Mouse (Mus musculus) lung, adult 18-20 months (tissue): ENCODE measurements around the gene Rassf3.

Experiments
- DNase-seq, 2 experiments: peaks; one replicate each; pipeline ENCODE4 v3.0.0; 2022; ENCODE audit warnings: mixed read lengths in 2 of 2

Gene Rassf3

DNA sequence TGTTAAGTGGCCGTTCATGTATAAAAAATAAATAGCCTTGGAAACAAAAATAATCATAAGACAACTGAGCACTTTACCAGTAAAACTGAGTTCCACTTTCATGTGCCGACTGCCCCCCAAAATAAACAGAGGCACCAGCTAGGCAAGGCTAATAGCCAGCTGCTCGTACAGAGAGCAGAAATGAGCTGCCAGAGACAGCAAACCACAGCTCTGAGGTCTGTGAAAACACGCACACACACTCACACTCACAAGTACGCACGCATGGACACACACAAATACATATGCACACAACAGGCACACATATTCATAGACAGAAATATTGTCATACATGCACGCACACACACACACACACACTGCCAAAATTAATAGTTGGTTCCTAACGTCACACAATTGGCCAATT, 46.6 kb downstream of the Rassf3 start:
- no peak for DNase-seq

DNA sequence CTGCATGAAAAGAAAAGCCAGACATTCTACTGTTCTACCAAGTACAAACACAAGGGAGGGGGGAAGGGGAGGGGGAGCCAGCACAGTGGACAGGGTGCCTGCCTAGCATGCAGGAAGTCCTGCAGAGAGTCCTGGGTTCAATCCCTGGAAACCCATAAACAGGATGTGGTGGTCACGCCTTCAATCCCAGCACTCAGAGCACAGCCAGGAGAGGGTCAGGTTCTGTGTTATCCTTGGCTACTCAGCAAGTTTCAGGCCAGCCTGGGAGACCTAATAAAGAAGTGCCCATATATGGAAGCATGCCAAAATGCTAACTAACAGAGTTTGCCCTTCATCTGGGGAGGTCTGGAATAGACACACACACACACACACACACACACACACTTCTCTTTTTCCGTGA, 47.1 kb downstream of the Rassf3 start:
- peak in 1 of 2 experiments; percentile 70 for DNase-seq

DNA sequence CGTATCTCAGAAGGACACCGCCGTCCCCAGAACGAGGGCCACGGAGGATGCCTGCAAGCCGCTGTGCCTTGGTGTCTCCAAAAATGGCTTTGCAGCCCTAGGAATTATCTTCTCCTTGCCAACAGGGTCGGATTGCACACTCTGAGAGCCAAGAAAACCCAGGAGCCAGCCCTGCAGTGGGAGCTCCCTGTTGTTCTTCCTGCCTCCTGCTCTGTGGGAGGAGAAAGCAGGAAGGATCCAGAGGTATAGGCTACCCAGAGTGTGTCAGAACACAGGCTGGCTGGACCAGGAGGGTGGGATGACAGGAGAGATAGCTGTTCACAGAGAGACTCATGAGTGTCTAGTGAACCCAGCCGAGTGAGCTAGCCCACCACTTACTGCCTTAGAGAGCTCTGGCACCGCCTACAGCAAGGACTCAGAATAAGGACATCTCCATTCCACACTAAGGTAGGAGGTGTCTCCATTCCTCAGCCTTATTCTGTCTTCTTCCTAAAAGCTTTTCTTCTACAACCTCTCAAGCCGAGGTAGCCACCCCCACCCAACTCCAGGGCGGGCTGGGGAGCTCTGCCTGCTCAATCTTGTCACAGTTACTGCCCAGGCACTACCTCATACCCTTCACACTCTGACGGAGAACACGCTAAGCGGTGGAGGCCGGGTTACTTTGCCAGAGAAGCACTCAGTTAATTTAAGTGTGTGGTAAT, 48.0 kb downstream of the Rassf3 start:
- DNase-seq, result peak in 1 of 2 experiments; percentile 56

DNA sequence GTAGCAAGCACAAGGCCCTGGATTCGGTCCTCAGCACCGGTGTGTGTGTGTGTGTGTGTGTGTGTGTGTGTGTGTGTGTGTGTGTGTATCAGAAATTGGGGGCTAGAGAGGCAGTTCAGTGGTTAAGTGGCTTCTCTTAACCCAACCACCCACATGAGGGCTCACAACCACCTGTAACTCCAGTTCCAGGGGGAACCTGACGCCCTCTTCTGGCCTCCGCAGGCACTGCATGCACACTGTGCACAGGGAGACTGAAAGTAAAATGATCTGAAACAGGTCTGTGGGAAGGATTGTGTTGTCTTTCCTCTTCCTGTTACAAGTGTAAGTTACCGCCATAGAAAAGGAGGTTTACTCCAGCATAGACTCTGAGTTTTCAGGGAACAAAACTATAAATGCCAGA, 49.0 kb downstream of the Rassf3 start:
- no peak for DNase-seq

DNA sequence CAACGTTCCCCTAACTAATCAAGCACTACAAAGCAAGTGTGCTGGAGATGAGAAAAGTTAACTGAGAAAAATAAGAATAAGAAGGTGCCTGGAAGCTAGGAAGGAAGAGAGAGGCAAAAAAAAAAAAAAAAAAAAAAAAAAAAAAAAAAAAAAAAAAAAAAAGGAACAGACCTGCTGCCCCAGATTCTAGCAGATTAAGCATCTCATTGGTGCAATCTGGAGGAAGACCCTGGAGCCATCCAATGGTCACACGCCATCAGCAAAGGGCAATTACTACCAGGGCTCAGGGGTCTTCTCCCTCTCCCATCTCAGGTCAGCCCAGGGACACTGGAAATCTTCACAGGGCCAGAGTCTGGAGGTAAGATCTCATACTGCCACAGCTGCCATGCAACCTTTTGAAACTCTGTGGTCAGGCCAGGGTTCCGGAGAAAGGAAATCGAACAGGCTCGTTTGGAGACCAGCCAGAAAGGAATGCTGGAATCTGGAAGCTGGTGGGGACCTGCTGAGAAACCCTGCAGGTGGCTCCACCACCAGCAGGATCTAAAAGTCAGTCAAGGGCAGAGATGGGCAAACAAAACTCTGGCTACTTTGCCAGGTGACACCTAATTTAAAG, 49.6 kb downstream of the Rassf3 start:
- peak in 1 of 2 experiments; percentile 64 for DNase-seq

DNA sequence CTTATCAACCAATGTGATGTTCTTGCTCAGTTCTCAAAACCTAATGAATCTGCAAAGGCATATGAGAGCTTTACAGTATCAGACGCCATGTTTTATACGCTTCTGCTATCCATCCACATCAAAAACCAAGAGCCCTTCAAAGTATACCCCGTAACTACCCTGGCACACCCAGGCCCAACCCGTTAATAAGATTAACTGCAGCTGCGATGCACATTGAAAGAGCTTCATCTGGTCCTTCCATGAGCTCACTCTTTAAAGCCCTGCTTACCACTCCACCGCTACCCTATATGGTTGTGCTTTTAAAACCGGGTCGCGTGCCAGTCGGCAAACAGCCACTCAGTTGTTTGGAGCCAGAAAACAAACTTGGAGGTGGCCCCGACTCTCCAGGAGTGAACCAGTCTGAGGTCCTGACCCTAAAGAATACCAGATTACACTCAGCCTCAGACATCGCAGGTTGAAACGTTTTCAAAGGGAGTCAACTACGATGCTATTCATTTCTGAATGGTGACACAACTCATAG, 50.6 kb downstream of the Rassf3 start:
- DNase-seq, result peak; percentile 65 to 74

DNA sequence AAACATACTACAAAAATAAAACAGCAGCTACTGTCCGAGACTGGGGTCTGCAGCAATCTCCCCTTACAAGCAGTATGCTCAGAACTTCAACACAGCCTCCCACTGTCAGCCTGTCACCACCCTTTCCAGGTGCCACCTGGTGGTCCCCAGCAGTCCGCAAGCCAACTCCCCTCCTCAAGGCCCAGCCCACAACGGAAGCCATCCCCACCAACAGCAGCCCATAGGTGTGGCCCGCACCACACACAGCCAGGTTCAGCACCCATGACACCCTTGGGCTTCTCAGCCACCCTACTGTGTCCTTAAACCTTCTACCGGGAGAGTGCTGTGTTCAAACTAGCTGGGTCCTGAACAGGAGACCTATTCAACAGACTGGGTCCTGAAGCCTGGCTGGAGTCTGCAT, 51.1 kb downstream of the Rassf3 start:
- no peak for DNase-seq

DNA sequence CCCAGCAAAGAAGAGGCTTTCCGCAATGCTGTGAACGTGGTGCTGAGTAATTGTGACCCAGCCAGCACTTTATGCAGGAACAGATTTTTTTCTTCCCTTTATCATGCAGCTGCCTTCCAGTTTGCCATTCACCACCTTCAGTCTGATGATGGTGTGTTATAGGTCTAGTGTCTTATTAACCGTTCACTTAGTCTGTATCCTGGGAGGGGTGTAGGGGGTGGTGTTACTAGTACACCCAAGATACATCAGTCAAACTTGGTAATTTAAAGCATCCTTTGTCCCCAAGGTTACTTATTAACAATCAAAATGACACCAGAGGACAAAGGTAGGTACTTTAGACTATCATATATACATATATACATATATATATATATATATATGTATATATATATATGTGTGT, 51.7 kb downstream of the Rassf3 start:
- DNase-seq, result no peak

DNA sequence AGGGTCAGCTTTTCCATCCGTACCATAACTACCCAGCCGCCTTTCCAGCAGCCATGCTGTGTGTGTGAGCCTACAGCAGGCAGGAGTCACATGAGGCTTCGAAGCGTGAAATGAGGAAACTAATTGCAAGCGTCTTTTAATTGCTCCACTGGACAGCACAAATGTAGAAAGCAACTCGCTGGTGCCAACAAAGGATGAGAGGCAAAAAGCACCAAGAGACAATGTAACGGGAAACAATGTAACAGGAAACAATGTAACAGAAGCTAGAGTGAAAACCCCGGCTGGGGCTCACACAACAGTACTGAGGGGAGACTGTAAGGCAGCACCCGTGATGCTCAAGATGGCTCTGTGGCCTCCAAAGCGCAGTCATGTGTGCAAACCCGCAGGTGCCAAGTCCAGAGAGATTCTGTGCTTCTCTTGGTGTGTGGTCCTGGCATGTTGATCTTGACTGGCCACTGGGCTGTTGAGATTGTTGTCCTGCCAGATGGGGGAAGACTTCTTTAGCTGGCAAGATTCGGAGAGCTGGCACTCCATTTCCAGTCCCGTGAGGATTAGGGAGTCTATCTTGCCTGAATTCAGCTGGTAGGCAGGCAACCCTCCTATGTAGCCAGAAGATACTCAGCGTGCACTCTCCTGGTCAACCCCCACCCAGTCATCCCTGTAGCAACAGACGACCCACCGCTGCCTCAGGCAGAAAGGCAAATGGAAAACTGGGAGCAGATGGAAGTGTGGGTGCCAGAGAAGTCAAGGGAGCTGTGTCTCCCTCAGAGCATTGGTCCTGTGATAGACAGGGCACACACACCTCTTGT, 52.4 kb downstream of the Rassf3 start:
- DNase-seq, result no peak

DNA sequence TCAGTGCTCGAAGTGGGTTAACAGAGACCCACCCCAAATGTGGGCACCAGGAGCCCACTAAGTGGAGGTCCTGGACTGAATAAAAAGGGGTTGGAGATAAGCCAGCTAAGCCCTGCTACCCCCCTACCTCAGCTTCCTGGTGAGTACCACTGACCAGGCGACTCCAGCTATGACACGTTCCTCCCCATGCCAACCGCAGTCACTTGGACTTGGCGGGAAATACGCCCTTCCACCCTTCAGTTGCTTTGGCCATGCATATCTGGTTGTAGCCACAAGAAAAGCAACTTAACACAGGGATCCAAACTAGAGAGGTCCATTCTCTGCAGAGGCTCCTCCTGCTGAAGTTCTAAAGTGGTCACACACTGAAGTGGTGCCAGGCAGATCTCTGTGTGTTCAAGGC, 53.9 kb downstream of the Rassf3 start:
- DNase-seq, result no peak

DNA sequence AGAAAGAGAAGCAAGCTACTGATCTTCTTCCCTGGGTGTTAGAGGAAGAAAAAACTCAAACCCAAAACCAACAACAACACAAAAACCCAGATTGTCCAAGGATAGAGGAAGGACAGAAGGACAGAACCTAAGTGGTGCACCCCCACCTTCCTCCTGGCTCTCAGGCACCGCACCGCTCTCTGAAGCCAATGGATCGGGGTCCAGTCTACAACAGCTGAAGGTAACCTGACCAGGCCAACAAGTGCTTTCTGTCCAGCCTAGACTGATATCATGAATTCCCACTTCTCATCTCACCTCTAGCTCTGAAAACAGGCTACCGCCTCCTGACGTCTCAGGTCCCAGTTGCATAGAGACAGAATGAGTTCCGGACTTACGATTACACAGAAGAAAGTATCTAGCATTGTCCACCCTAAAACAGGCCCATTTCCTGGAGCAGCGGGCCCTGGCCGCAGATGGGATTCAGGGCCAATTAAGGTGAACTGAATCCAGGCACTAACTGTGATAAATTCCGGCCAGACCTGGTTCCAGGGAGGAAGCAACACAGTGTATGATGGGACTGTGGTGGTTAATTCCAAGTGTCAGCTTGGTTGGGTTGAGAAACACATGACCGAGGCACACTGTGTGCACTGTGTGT, 54.4 kb downstream of the Rassf3 start:
- DNase-seq, result no peak

DNA sequence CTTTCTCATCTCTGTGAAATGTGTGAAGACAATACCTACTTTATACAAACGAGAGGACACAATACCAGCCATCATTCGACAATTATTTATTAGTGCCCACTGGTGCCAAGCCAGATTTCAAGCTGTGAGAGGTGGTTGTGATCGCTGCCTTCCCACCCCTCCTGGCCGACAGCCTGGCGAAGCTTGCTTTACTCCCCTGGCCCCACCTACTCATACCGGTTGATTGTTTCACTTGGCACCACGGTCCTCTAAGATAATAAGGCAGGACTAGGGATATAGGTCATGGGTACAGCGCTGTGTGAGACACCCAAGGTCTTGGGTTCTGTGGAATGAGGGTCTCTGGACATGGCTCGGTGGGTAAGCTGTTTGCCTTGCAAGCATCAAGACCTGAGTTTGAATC, 55.1 kb downstream of the Rassf3 start:
- peak; percentile 53 to 73 for DNase-seq

DNA sequence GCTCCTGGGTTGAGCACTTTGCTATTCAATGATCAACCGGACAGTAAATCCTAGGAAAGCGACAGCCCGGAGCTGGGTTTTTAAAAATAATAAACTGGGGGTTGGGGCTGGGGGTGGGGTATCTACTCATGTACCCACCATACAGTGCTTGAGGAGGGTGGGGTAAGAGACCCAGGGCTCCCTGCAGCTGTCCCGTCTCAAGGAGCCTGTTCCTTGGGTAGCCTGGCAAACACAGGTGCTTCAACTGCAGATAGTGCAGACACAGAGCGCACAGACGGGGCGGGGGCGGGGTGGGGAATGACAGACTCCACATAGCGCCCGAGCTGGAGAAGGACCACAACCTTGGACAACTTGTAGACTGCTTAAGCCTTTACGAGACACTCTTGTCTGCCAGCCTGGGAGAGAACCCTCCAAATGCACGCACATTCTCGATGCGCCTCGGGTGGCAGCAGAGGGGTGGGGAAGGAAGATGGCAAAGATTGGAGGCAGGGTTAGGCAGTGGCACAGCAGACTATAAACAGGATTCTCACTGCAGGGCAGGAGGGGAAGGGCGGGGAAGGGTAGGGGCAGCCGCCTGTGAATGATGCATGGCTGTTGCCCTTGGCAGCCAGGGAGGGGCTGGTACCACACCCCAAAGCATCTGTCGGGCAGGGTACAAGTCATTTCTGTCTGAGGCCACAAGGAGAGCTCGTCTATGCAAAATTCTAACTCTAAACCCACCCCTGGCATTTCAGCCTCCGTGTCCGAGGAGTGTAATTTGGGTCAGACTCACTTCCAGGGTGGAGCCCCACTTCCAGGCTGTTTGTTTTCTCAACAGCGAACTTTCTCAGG, 56.3 kb downstream of the Rassf3 start:
- peak; percentile 78 to 82 for DNase-seq

DNA sequence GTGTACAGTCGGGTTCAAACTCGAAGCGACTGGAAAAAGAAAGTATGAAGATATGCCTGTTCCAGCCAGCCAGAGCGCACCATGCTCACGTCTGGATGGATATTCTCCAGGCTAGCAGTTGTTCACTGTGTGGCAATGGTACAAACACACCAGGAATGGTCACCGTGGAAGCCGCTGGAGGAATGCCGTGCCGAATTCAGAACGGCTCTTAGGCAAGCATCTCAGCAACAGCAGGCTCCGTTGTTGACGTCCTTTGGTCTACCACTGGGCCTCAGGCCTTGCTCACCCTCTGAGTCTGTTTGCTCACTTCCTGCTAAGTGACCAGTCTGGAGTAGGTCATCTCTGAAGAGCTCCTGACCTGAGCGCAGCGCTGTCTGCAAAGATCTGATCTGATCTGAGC, 57.3 kb downstream of the Rassf3 start:
- peak in 1 of 2 experiments; percentile 52 for DNase-seq

DNA sequence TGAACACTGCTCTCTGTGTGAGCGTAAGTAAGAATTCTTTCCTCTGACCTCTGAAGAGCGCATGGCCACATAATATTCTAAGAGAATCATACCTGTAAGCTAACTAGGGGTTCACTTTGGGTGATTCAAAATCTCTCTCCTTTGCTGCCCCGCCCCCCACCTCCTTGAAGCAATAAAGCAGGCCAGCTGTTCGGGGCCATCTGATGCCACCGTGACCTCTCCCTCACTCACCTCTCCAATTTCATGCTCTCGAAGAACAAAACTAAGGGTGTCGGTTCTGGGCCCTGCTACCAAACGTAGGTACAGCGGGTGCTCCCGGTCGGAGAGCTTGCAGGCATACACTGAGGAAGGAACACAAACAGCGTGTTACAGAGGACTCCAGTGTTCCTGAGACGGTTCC, 62.0 kb downstream of the Rassf3 start:
- DNase-seq, result no peak

DNA sequence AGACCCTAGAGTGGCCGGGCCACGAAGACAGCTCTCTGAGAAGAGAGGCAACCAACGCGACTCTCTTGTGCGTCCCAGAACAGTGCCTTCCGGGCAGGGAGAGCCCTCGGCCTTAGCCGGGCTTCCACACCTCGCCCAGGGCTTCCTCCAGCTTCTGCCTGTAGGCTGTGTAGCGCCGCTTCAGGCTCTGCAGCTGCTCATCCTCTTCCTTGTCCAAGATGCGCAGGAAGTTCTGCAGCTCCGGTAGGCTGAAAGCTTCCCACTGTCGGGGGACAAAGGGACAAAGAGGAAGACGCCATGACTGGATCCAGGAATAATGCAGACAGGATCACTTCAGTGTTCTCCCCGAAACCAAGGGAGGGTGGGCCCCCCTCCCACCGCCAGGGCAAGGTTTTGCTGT, 63.3 kb downstream of the Rassf3 start:
- DNase-seq, result no peak

DNA sequence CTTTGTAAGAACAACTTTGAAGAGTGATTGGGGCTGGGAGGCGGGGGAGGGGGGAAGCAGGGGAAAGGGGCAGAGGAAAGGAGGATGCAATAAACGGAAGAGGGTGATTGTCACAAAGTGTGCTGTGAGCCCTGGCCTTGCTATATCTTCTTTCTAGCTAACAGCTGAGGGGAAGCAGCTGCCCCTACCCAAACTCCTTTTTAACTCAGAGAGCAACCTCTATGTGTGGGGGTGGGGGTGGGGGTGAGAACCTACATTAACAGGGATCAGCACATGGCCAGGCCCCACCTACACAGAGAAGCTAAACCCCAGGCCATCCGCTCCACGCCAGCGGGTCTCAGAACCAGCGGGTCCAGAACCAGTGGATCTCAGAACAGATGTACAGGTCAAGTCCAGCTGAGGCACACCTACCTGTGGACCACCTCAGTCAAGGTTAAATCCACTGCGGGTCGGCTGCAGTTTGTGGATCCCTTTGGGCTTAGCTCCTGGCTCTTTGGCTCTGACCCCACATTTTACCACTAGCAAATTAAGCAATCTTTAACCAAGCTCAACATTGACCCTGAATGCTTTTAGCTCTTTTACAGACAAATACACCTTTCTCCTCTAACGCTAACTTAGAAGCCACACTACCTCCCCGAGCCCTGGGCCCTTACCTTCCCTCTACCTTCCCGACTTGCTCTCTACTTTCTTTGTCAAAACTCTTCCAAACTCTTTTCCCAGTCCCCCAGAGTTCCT, 64.3 kb downstream of the Rassf3 start:
- no peak for DNase-seq

DNA sequence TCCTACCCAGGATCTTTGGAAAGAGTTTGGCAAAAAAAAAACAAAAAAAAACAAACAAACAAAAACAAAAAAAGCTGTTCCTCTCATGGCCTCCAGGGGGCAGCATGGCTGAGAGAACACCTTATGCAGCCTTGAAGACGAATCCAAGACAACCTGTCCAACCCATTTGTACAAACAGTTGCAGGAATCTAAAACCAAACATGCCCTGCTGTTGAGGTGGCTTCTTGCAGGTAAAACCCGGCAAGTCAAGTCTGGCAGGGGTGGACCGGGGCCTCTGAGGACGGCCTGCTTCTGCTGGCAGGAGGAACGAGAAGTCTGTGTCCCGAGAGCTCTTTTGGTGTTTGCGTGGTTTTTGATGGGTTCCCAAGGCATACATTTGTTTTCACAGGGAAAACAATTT, 66.4 kb downstream of the Rassf3 start:
- DNase-seq, result peak; percentile 81 to 85

DNA sequence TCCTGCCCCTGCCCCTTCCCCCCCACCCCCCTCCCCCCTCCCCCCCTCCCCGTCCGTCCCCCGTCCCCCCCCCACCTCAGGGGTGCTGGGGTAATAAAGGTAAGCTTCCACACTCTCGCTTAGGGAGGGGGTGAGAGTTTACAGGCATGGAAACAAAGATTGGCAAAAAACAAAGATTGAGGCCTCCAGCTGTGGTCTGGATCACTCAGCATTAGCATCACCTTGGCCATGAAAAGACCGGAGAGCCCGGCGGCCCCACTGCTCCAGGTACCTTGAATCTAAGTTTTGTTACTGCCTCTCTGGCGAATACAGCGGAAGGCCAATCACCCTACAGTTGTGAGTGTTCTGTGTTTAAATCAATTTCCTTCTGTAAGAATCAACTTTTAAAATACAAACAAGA, 72.2 kb downstream of the Rassf3 start:
- DNase-seq, result no peak

DNA sequence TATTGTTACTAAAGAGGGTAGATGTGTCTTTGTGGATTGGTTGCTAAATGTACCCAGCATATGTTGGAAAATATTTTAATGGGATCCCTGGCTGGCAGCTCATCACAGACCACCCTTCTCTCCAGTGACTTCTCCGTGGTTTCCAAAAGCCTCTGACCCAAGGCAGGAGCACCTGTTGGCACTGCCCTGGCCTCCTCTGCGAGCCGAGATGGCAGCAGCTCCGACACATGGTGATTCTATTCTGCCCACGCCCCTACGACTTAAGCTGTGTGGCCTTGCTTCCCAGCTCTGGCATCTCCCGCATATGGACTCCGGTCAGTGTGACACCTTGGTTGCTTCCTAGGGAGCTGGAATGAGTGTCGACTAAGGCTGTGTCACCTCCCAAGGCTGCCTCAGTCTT, 73.0 kb downstream of the Rassf3 start:
- no peak for DNase-seq

DNA sequence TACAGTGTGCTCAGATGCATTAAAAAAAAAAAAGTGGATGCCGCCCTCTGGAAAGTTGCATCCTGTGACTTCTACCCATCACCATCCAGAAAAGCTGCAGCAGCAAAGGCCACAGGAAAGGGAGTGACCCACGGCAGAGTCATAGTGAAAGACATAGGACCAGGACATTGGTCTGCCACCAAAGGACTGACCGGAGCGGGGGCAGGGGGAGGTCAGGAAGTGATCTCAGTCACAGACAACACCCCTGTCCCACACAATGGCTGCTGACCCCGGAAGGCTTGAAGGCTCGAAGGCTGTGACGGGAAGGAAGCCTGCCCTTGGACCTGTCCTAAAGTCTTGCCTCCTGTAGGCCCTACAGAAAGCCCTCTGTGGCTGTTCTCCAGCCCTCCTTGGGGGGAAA, 75.1 kb downstream of the Rassf3 start:
- DNase-seq, result no peak

DNA sequence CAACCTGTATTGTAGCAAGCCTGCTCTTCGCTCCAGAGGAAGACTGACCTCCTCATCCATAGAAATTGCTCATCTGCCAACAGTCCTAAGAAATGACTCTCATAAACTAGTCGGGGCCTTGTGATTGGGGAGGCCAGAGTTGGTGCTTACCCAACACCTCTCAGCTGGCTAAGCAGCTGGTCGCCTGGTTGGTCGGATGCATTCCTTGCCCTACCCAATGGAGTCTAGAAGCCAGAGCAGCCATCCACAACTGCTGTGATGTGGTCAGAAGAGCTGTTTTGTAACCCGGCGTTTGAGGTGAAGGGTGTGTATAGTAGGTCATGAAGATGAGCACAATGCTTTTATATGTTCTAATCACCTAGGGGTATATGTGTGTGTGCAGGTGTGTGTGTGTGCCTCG, 77.5 kb downstream of the Rassf3 start:
- no peak for DNase-seq
